Mouse (Mus musculus) MEL (cell line): ENCODE measurements around the gene Aspg. TPM values are rescaled to one million over a fixed set of nuclear protein-coding genes. Genes with fewer than 3 reads are reported as not detected.

Experiments used
- DNase-seq: peaks from one replicate; pipeline ENCODE4 v3.0.0; 2011; ENCODE audit warnings: low read depth, low spot score
- H3K27ac ChIP-seq: 2 replicates; pipeline ENCODE4 v1.5.1; 2012; ENCODE audit warnings: low read depth, mild to moderate bottlenecking, control low read depth, low read length, moderate library complexity; ENCODE audit not compliant: control insufficient read depth
- H3K27me3 ChIP-seq, 2 experiments: fragments of 150-350 bp in 1 of 2; sonication (generic) in 1 of 2; 2 replicates each; pipeline ENCODE4 v1.6.1; 2012; ENCODE audit warnings: low read length in 2 of 2, mild to moderate bottlenecking in 2 of 2, improper control_type of control experiment in 1 of 2, moderate library complexity in 1 of 2; ENCODE audit not compliant: insufficient read depth in 2 of 2, control insufficient read depth in 1 of 2
- H3K36me3 ChIP-seq, 2 experiments: 2 replicates each; pipeline ENCODE4 v1.6.1; 2012 to 2014; ENCODE audit warnings: low read length in 2 of 2, improper control_type of control experiment in 1 of 2, inconsistent platforms in 1 of 2, mild to moderate bottlenecking in 1 of 2; ENCODE audit not compliant: insufficient read depth in 2 of 2, control insufficient read depth in 1 of 2
- H3K4me1 ChIP-seq, 2 experiments: fragments of 150-350 bp in 1 of 2; sonication (generic) in 1 of 2; 2 replicates each; pipeline ENCODE4 v1.6.1; 2012; ENCODE audit warnings: low read length in 2 of 2, improper control_type of control experiment in 1 of 2, mild to moderate bottlenecking in 1 of 2; ENCODE audit not compliant: insufficient read depth in 2 of 2, control insufficient read depth in 1 of 2
- H3K4me3 ChIP-seq, 2 experiments: fragments of 150-350 bp in 1 of 2; sonication (generic) in 1 of 2; 2 replicates each; pipeline ENCODE4 v1.5.1; 2012; ENCODE audit warnings: low read depth in 2 of 2, low read length in 2 of 2, mild to moderate bottlenecking in 2 of 2, moderate library complexity in 2 of 2, control low read depth in 1 of 2, improper control_type of control experiment in 1 of 2; ENCODE audit not compliant: control insufficient read depth in 1 of 2, insufficient read depth in 1 of 2
- H3K79me2 ChIP-seq: 2 replicates; pipeline ENCODE4 v1.6.1; 2012; ENCODE audit warnings: mild to moderate bottlenecking, low read length, moderate library complexity; ENCODE audit not compliant: control insufficient read depth, poor library complexity, insufficient read depth
- H3K9ac ChIP-seq: 2 replicates; pipeline ENCODE4 v1.6.1; 2012; ENCODE audit warnings: low read depth, mild to moderate bottlenecking, control low read depth, low read length, moderate library complexity; ENCODE audit not compliant: control insufficient read depth, poor library complexity, severe bottlenecking
- H3K9me3 ChIP-seq: fragments of 150-350 bp; sonication (generic); replicated peaks from 2 replicates; pipeline ENCODE4 v1.6.1; 2012; ENCODE audit warnings: mild to moderate bottlenecking, low read length, improper control_type of control experiment, moderate library complexity; ENCODE audit not compliant: insufficient read depth
- BHLHE40 ChIP-seq: IDR thresholded peaks from 2 replicates; pipeline ENCODE4 v1.6.1; 2012; ENCODE audit warnings: low read depth, mild to moderate bottlenecking, inconsistent platforms, low read length, improper control_type of control experiment, borderline replicate concordance
- CHD2 ChIP-seq: IDR thresholded peaks from 2 replicates; pipeline ENCODE4 v1.6.1; 2011; ENCODE audit warnings: low read length, improper control_type of control experiment
- CTCF ChIP-seq, 3 experiments: IDR thresholded peaks in 2 of 3; conservative IDR thresholded peaks in 1 of 3; 2 replicates each; pipeline ENCODE4 v1.5.1; 2011 to 2012; ENCODE audit warnings: low read length in 3 of 3, low read depth in 2 of 3, mild to moderate bottlenecking in 2 of 3, improper control_type of control experiment in 1 of 3, inconsistent platforms in 1 of 3, mixed read lengths in 1 of 3, moderate library complexity in 1 of 3; ENCODE audit not compliant: control insufficient read depth in 1 of 3, insufficient read depth in 1 of 3, poor library complexity in 1 of 3, severe bottlenecking in 1 of 3
- EP300 ChIP-seq, 2 experiments: IDR thresholded peaks; 2 replicates each; pipeline ENCODE4 v1.6.1; 2011; ENCODE audit warnings: improper control_type of control experiment in 2 of 2, low read length in 2 of 2, low read depth in 1 of 2, mild to moderate bottlenecking in 1 of 2
- GABPA ChIP-seq: IDR thresholded peaks from 2 replicates; pipeline ENCODE4 v1.6.1; 2012; ENCODE audit warnings: low read depth, mild to moderate bottlenecking, inconsistent platforms, low read length, improper control_type of control experiment, moderate library complexity
- GATA1 ChIP-seq: IDR thresholded peaks from 2 replicates; pipeline ENCODE4 v1.6.1; 2011; ENCODE audit warnings: low read depth, low read length, improper control_type of control experiment
- JUND ChIP-seq: IDR thresholded peaks from 2 replicates; pipeline ENCODE4 v1.6.1; 2011; ENCODE audit warnings: low read depth, mild to moderate bottlenecking, improper control_type of control experiment, low read length
- MAFK ChIP-seq: IDR thresholded peaks from 2 replicates; pipeline ENCODE4 v1.6.1; 2011; ENCODE audit warnings: low read depth, mild to moderate bottlenecking, low read length, improper control_type of control experiment, borderline replicate concordance
- MAZ ChIP-seq: IDR thresholded peaks from 2 replicates; pipeline ENCODE4 v1.6.1; 2012; ENCODE audit warnings: low read depth, mild to moderate bottlenecking, inconsistent platforms, low read length, improper control_type of control experiment
- MEF2A ChIP-seq: IDR thresholded peaks from 2 replicates; pipeline ENCODE4 v1.6.1; 2014; ENCODE audit warnings: low read depth, mild to moderate bottlenecking, inconsistent platforms, low read length, improper control_type of control experiment; ENCODE audit not compliant: poor library complexity, insufficient replicate concordance, severe bottlenecking; ENCODE audit errors: extremely low read depth
- NELFE ChIP-seq: IDR thresholded peaks from 2 replicates; pipeline ENCODE4 v1.6.1; 2011; ENCODE audit warnings: low read depth, low read length, improper control_type of control experiment
- POLR2A ChIP-seq, 2 experiments: IDR thresholded peaks; 2 replicates each; pipeline ENCODE4 v1.6.1; 2011 to 2012; ENCODE audit warnings: low read length in 2 of 2, mild to moderate bottlenecking in 2 of 2, control low read depth in 1 of 2, improper control_type of control experiment in 1 of 2, low read depth in 1 of 2, moderate library complexity in 1 of 2; ENCODE audit not compliant: control insufficient read depth in 1 of 2, insufficient read depth in 1 of 2, poor library complexity in 1 of 2
- POLR2AphosphoS5 ChIP-seq: IDR thresholded peaks from 2 replicates; pipeline ENCODE4 v1.6.1; 2012; ENCODE audit warnings: low read depth, borderline replicate concordance, mild to moderate bottlenecking, inconsistent platforms, low read length, moderate library complexity, mixed read lengths
- RAD21 ChIP-seq: IDR thresholded peaks from 2 replicates; pipeline ENCODE4 v1.6.1; 2011; ENCODE audit warnings: mild to moderate bottlenecking, low read depth, low read length, improper control_type of control experiment
- SMC3 ChIP-seq: IDR thresholded peaks from 2 replicates; pipeline ENCODE4 v1.6.1; 2011; ENCODE audit warnings: low read depth, low read length, improper control_type of control experiment
- TAL1 ChIP-seq: IDR thresholded peaks from 2 replicates; pipeline ENCODE4 v1.6.1; 2012; ENCODE audit warnings: mild to moderate bottlenecking, inconsistent platforms, low read length, moderate library complexity, mixed read lengths
- TCF12 ChIP-seq: IDR thresholded peaks from 2 replicates; pipeline ENCODE4 v1.6.1; 2014; ENCODE audit warnings: low read depth, mild to moderate bottlenecking, inconsistent platforms, low read length, improper control_type of control experiment, moderate library complexity
- USF2 ChIP-seq, 2 experiments: IDR thresholded peaks; 2 replicates each; pipeline ENCODE4 v1.6.1; 2011 to 2012; ENCODE audit warnings: improper control_type of control experiment in 2 of 2, low read length in 2 of 2, borderline replicate concordance in 1 of 2, inconsistent platforms in 1 of 2, low read depth in 1 of 2, mild to moderate bottlenecking in 1 of 2; ENCODE audit not compliant: insufficient read depth in 1 of 2
- ZC3H11A ChIP-seq: IDR thresholded peaks from 2 replicates; pipeline ENCODE4 v1.6.1; 2012; ENCODE audit warnings: low read depth, mild to moderate bottlenecking, inconsistent platforms, low read length, improper control_type of control experiment
- ZKSCAN1 ChIP-seq: IDR thresholded peaks from 2 replicates; pipeline ENCODE4 v1.6.1; 2012; ENCODE audit warnings: low read depth, mild to moderate bottlenecking, inconsistent platforms, low read length, improper control_type of control experiment, moderate library complexity
- ZMIZ1 ChIP-seq: IDR thresholded peaks from 2 replicates; pipeline ENCODE4 v1.6.1; 2012; ENCODE audit warnings: low read depth, mild to moderate bottlenecking, inconsistent platforms, low read length, improper control_type of control experiment, moderate library complexity
- polyA plus RNA-seq, 2 experiments: library from polyadenylated mRNA; stranded (reverse) in 1 of 2; unstranded in 1 of 2; fragments of >175 nt in 1 of 2; fragments of >200 nt in 1 of 2; gene quantifications; 2 replicates each; pipeline versions ENCODE4 v1.2.1 to v1.2.4; 2012; ENCODE audit warnings: low replicate concordance in 2 of 2, low read depth in 1 of 2; ENCODE audit not compliant: insufficient read length in 2 of 2, insufficient read depth in 1 of 2, missing spikeins in 1 of 2
- total RNA-seq: library from RNA; depleted of rRNA; stranded (reverse); fragments of 300-350 nt; gene quantifications from 2 replicates; pipeline ENCODE4 v1.2.3, GENCODE M21; 2012; rRNA removed

The Aspg gene
- total RNA-seq (not detected in 2 replicates), polyA plus RNA-seq (not detected)

DNA sequence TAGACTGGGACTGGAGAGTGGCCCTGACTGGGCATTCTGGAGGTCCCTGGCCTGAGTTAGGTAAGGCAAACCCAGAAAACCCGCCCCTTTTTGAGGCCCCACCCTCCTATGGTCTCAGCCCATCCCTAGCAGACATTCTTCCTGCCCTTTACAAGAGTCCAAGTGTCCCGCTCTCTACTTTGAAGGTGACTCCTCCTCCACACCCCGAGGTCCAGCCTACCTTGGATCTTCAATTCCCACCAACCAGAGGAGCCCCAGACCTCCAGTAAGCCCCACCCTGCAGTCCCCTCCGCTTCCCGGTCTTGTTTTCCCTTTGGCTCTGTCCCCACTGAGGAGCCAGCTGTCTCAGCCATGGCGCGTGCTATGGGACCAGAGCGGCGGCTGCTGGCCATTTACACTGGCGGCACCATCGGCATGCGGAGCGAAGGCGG is at the start of gene Aspg:
Gene Aspg, plus strand, starts transcription at position 139 of the 431 bp plus-strand sequence.
- H3K4me3 ChIP-seq, result no peak within 1 kb of the TSS
- no peaks in the 10 kb centered on the region; the same call in 1 of the 2 replicates for H3K9me3 ChIP-seq
- no peaks in the 10 kb centered on the region for H3K36me3 ChIP-seq
- no peaks in the 10 kb centered on the region for H3K27me3 ChIP-seq
- H3K27ac ChIP-seq, result no peak within 1 kb of the TSS
- H3K79me2 ChIP-seq, result no peaks in the 10 kb centered on the region
- no peaks in the 10 kb centered on the region for H3K4me1 ChIP-seq
- no peak within 1 kb of the TSS for H3K9ac ChIP-seq
- TF ChIP-seq JUND, result no peak
- TF ChIP-seq ZMIZ1, result no peak
- TF ChIP-seq ZKSCAN1, result no peak
- TF ChIP-seq NELFE, result no peak
- no peak for TF ChIP-seq GABPA
- TF ChIP-seq POLR2A (IDR thresholded peaks at IDR 0.05; ENCODE audit: control insufficient read depth in 1 of 2, insufficient read depth in 1 of 2, low read depth in 1 of 2, low read length in 2 of 2, poor library complexity in 1 of 2), result no peak
- TF ChIP-seq MEF2A, result no peak
- no peak for TF ChIP-seq TAL1
- TF ChIP-seq USF2 (IDR thresholded peaks at IDR 0.05; ENCODE audit: borderline replicate concordance in 1 of 2, insufficient read depth in 1 of 2, low read depth in 1 of 2, low read length in 2 of 2), result no peak
- no peak for TF ChIP-seq EP300 (IDR thresholded peaks at IDR 0.05; ENCODE audit: low read depth in 1 of 2, low read length in 2 of 2)
- no peak for TF ChIP-seq RAD21
- TF ChIP-seq MAZ, result no peak
- no peak for TF ChIP-seq CHD2
- no peak for DNase-seq

DNA sequence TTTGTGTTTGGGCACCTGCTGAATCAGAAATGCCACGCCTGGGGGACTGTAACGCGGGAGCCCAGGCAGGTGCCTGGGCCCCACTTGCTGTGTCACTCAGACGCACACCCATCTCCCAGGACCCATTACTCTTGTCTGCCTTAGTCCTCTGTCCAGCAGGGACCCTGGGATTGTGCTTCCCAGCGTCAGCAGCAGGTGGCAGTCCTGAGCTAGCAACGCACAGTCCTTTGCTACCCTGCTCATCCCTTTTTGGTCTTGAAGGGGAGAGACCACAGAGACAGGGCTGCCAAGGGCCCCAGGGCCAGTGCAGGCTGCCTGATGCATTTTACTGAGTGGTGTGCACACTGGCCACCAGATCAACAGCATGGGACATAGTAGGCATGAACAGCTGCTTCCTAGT is 28.8 kb upstream of the Aspg start:
- Histone ChIP-seq H3K9me3 (peaks cover 4% of the 10 kb centered on the region; the same call in 1 of the 2 replicates), H3K4me3 (no peak overlapping the region), H3K27me3 (no peaks in the 10 kb centered on the region), H3K27ac (no peak overlapping the region), H3K9ac (no peak overlapping the region), H3K4me1 (no peaks in the 10 kb centered on the region), H3K79me2 (no peaks in the 10 kb centered on the region), H3K36me3 (no peaks in the 10 kb centered on the region)
- TF ChIP-seq GATA1, result no peak
- no peak for TF ChIP-seq ZKSCAN1
- peak; percentile 55; the same call in 1 of the 2 replicates for TF ChIP-seq ZC3H11A
- TF ChIP-seq POLR2AphosphoS5, result no peak
- TF ChIP-seq RAD21, result peak; percentile 75
- TF ChIP-seq TCF12, result no peak
- peak in 1 of 3 experiments; percentile 79; a peak in 2 of 6 replicates for TF ChIP-seq CTCF (IDR thresholded peaks at IDR 0.05 in 2 of 3, conservative IDR thresholded peaks at IDR 0.05 in 1 of 3; ENCODE audit: control insufficient read depth in 1 of 3, insufficient read depth in 1 of 3, low read depth in 2 of 3, low read length in 3 of 3, poor library complexity in 1 of 3, severe bottlenecking in 1 of 3)
- peak; percentile 83 for TF ChIP-seq SMC3
- no peak for TF ChIP-seq MAZ
- TF ChIP-seq BHLHE40, result no peak
- TF ChIP-seq MAFK, result no peak
- DNase-seq, result peak; percentile 77
